Mouse (Mus musculus) MEL (cell line): ENCODE results near the gene Cyp21a1. TPM values are rescaled to one million over a fixed set of nuclear protein-coding genes. Genes with fewer than 3 reads are reported as not detected.
"Not testable (repeated sequence)": the region's sequence is repeated elsewhere in the genome, so short reads cannot be mapped to it uniquely, and the experiment has no call there.

Experiments
- DNase-seq: peaks from one replicate; pipeline ENCODE4 v3.0.0; 2011; ENCODE audit warnings: low read depth, low spot score
- H3K27ac ChIP-seq: 2 replicates; pipeline ENCODE4 v1.5.1; 2012; ENCODE audit warnings: low read depth, mild to moderate bottlenecking, control low read depth, low read length, moderate library complexity; ENCODE audit not compliant: control insufficient read depth
- H3K27me3 ChIP-seq, 2 experiments: fragments of 150-350 bp in 1 of 2; sonication (generic) in 1 of 2; 2 replicates each; pipeline ENCODE4 v1.6.1; 2012; ENCODE audit warnings: low read length in 2 of 2, mild to moderate bottlenecking in 2 of 2, improper control_type of control experiment in 1 of 2, moderate library complexity in 1 of 2; ENCODE audit not compliant: insufficient read depth in 2 of 2, control insufficient read depth in 1 of 2
- H3K36me3 ChIP-seq, 2 experiments: 2 replicates each; pipeline ENCODE4 v1.6.1; 2012 to 2014; ENCODE audit warnings: low read length in 2 of 2, improper control_type of control experiment in 1 of 2, inconsistent platforms in 1 of 2, mild to moderate bottlenecking in 1 of 2; ENCODE audit not compliant: insufficient read depth in 2 of 2, control insufficient read depth in 1 of 2
- H3K4me1 ChIP-seq, 2 experiments: fragments of 150-350 bp in 1 of 2; sonication (generic) in 1 of 2; 2 replicates each; pipeline ENCODE4 v1.6.1; 2012; ENCODE audit warnings: low read length in 2 of 2, improper control_type of control experiment in 1 of 2, mild to moderate bottlenecking in 1 of 2; ENCODE audit not compliant: insufficient read depth in 2 of 2, control insufficient read depth in 1 of 2
- H3K4me3 ChIP-seq, 2 experiments: fragments of 150-350 bp in 1 of 2; sonication (generic) in 1 of 2; 2 replicates each; pipeline ENCODE4 v1.5.1; 2012; ENCODE audit warnings: low read depth in 2 of 2, low read length in 2 of 2, mild to moderate bottlenecking in 2 of 2, moderate library complexity in 2 of 2, control low read depth in 1 of 2, improper control_type of control experiment in 1 of 2; ENCODE audit not compliant: control insufficient read depth in 1 of 2, insufficient read depth in 1 of 2
- H3K79me2 ChIP-seq: 2 replicates; pipeline ENCODE4 v1.6.1; 2012; ENCODE audit warnings: mild to moderate bottlenecking, low read length, moderate library complexity; ENCODE audit not compliant: control insufficient read depth, poor library complexity, insufficient read depth
- H3K9ac ChIP-seq: 2 replicates; pipeline ENCODE4 v1.6.1; 2012; ENCODE audit warnings: low read depth, mild to moderate bottlenecking, control low read depth, low read length, moderate library complexity; ENCODE audit not compliant: control insufficient read depth, poor library complexity, severe bottlenecking
- H3K9me3 ChIP-seq: fragments of 150-350 bp; sonication (generic); replicated peaks from 2 replicates; pipeline ENCODE4 v1.6.1; 2012; ENCODE audit warnings: mild to moderate bottlenecking, low read length, improper control_type of control experiment, moderate library complexity; ENCODE audit not compliant: insufficient read depth
- CHD2 ChIP-seq: IDR thresholded peaks from 2 replicates; pipeline ENCODE4 v1.6.1; 2011; ENCODE audit warnings: low read length, improper control_type of control experiment
- EP300 ChIP-seq, 2 experiments: IDR thresholded peaks; 2 replicates each; pipeline ENCODE4 v1.6.1; 2011; ENCODE audit warnings: improper control_type of control experiment in 2 of 2, low read length in 2 of 2, low read depth in 1 of 2, mild to moderate bottlenecking in 1 of 2
- ETS1 ChIP-seq: IDR thresholded peaks from 2 replicates; pipeline ENCODE4 v1.6.1; 2012; ENCODE audit warnings: low read depth, mild to moderate bottlenecking, inconsistent platforms, low read length, improper control_type of control experiment, moderate library complexity
- GABPA ChIP-seq: IDR thresholded peaks from 2 replicates; pipeline ENCODE4 v1.6.1; 2012; ENCODE audit warnings: low read depth, mild to moderate bottlenecking, inconsistent platforms, low read length, improper control_type of control experiment, moderate library complexity
- GATA1 ChIP-seq: IDR thresholded peaks from 2 replicates; pipeline ENCODE4 v1.6.1; 2011; ENCODE audit warnings: low read depth, low read length, improper control_type of control experiment
- KAT2A ChIP-seq: conservative IDR thresholded peaks from 2 replicates; pipeline ENCODE4 v1.6.1; 2012; ENCODE audit warnings: low read depth, low read length, improper control_type of control experiment, inconsistent platforms
- MYC ChIP-seq: IDR thresholded peaks from 2 replicates; pipeline ENCODE4 v1.6.1; 2011; ENCODE audit warnings: low read depth, mild to moderate bottlenecking, low read length, improper control_type of control experiment, moderate library complexity
- NELFE ChIP-seq: IDR thresholded peaks from 2 replicates; pipeline ENCODE4 v1.6.1; 2011; ENCODE audit warnings: low read depth, low read length, improper control_type of control experiment
- NRF1 ChIP-seq: IDR thresholded peaks from 2 replicates; pipeline ENCODE4 v1.6.1; 2014; ENCODE audit warnings: low read depth, mild to moderate bottlenecking, inconsistent platforms, low read length, improper control_type of control experiment, moderate library complexity; ENCODE audit not compliant: poor library complexity, insufficient read depth, severe bottlenecking
- POLR2A ChIP-seq, 2 experiments: IDR thresholded peaks; 2 replicates each; pipeline ENCODE4 v1.6.1; 2011 to 2012; ENCODE audit warnings: low read length in 2 of 2, mild to moderate bottlenecking in 2 of 2, control low read depth in 1 of 2, improper control_type of control experiment in 1 of 2, low read depth in 1 of 2, moderate library complexity in 1 of 2; ENCODE audit not compliant: control insufficient read depth in 1 of 2, insufficient read depth in 1 of 2, poor library complexity in 1 of 2
- RCOR1 ChIP-seq: IDR thresholded peaks from 2 replicates; pipeline ENCODE4 v1.6.1; 2012; ENCODE audit warnings: low read depth, mild to moderate bottlenecking, inconsistent platforms, low read length, improper control_type of control experiment
- TAL1 ChIP-seq: IDR thresholded peaks from 2 replicates; pipeline ENCODE4 v1.6.1; 2012; ENCODE audit warnings: mild to moderate bottlenecking, inconsistent platforms, low read length, moderate library complexity, mixed read lengths
- TCF12 ChIP-seq: IDR thresholded peaks from 2 replicates; pipeline ENCODE4 v1.6.1; 2014; ENCODE audit warnings: low read depth, mild to moderate bottlenecking, inconsistent platforms, low read length, improper control_type of control experiment, moderate library complexity
- ZC3H11A ChIP-seq: IDR thresholded peaks from 2 replicates; pipeline ENCODE4 v1.6.1; 2012; ENCODE audit warnings: low read depth, mild to moderate bottlenecking, inconsistent platforms, low read length, improper control_type of control experiment
- polyA plus RNA-seq, 2 experiments: library from polyadenylated mRNA; stranded (reverse) in 1 of 2; unstranded in 1 of 2; fragments of >175 nt in 1 of 2; fragments of >200 nt in 1 of 2; gene quantifications; 2 replicates each; pipeline versions ENCODE4 v1.2.1 to v1.2.4; 2012; ENCODE audit warnings: low replicate concordance in 2 of 2, low read depth in 1 of 2; ENCODE audit not compliant: insufficient read length in 2 of 2, insufficient read depth in 1 of 2, missing spikeins in 1 of 2
- total RNA-seq: library from RNA; depleted of rRNA; stranded (reverse); fragments of 300-350 nt; gene quantifications from 2 replicates; pipeline ENCODE4 v1.2.3, GENCODE M21; 2012

Gene Cyp21a1
- total and polyA plus RNA-seq, 3 experiments: not detected

DNA sequence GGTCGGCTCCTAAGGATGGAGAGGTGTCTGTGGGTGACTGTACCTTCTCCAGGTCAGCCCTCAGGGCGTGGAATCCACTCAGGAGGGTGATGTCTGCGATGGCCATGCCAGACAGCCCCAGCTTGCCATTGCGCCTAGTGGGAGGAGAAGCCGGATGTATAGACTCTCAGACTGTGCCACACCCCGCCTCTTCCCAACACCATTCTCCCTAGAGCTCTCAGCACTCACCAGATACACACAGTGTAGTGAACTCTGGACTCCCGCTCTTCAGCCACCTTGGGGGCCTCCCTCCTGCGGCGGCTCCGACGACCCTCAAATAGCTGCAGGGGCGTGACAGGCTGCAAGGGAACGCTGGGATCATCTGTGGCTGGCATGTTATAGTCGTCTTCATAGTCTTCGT is 6.9 kb upstream of the Cyp21a1 start:
- DNase-seq: no peak
- Histone ChIP-seq H3K27me3 (no peaks in the 10 kb centered on the region), H3K9ac (no peak overlapping the region), H3K79me2 (no peaks in the 10 kb centered on the region), H3K36me3 (no peaks in the 10 kb centered on the region), H3K27ac (no peak overlapping the region), H3K9me3 (no peaks in the 10 kb centered on the region)
- no peak for TF ChIP-seq NELFE
- TF ChIP-seq GATA1: no peak
- no peak for TF ChIP-seq TAL1
- TF ChIP-seq NRF1: no peak
- TF ChIP-seq RCOR1: no peak
- no peak for TF ChIP-seq EP300 (IDR thresholded peaks at IDR 0.05; ENCODE audit: low read depth in 1 of 2, low read length in 2 of 2)
- no peak for TF ChIP-seq GABPA
- no peak for TF ChIP-seq ETS1
- TF ChIP-seq TCF12: no peak
- no peak for TF ChIP-seq KAT2A
- TF ChIP-seq CHD2: no peak
- no peak for TF ChIP-seq MYC
- no peak for TF ChIP-seq ZC3H11A
- TF ChIP-seq POLR2A (IDR thresholded peaks at IDR 0.05; ENCODE audit: control insufficient read depth in 1 of 2, insufficient read depth in 1 of 2, low read depth in 1 of 2, low read length in 2 of 2, poor library complexity in 1 of 2): no peak
- TF ChIP-seq, all 39 proteins: peak for 0
- no peaks in the 10 kb centered on the region for H3K4me1 ChIP-seq
- H3K4me3 ChIP-seq: no peak overlapping the region

DNA sequence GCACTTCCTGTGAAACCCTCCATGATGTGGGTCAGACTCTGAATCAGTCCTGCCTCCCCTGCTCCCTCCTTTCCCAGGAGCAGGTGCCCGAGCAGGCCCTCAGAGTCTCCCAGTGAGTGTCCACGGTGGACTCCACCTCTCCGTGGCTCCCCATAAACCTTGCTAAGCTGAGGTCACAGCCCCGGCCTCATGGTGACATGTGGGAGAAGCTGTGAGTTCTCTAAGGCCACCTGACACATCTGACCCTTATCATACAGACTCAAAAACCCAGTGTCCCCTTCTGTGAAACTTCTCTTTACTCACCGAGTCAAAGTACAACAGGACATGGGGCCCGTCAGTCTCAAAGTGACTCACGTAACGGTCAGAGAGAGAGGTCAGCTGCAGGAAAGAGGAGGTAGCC is 6.5 kb upstream of the Cyp21a1 start:
- not testable (repeated sequence) for H3K9ac ChIP-seq, H3K4me1 ChIP-seq, H3K27me3 ChIP-seq, DNase-seq, H3K27ac ChIP-seq, H3K4me3 ChIP-seq, H3K9me3 ChIP-seq, H3K79me2 ChIP-seq, H3K36me3 ChIP-seq

DNA sequence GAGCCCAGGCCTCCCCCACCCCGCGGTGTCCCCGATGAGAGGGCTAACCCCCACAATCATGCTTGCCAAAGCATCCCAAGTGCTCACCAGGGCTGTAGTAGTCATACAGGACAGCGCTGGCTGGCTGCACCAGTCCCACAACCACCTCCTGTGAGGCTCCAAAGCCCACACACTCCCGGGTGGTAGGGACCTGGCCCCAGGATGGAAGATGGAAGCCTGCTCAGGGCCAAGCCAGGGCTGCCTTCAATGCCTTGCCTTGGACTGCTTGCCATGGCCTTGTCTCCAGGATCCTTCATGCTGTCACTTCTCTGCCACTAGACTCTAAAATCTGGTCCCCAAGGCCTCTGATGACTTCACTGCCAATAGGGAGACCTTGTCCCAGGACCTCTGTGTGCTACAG is 6.0 kb upstream of the Cyp21a1 start:
- not testable (repeated sequence) for H3K9me3 ChIP-seq, DNase-seq, H3K4me1 ChIP-seq, H3K36me3 ChIP-seq, H3K79me2 ChIP-seq, H3K27me3 ChIP-seq, H3K27ac ChIP-seq, H3K4me3 ChIP-seq, H3K9ac ChIP-seq
